Mouse (Mus musculus) adrenal gland, adult (tissue): ENCODE data around the gene Dock9.

Experiments used
- DNase-seq, 2 experiments: peaks; one replicate each; pipeline ENCODE4 v3.0.0; 2022 to 2023; ENCODE audit warnings: low spot score in 1 of 2; ENCODE audit not compliant: inconsistent age in 2 of 2

Gene Dock9

DNA sequence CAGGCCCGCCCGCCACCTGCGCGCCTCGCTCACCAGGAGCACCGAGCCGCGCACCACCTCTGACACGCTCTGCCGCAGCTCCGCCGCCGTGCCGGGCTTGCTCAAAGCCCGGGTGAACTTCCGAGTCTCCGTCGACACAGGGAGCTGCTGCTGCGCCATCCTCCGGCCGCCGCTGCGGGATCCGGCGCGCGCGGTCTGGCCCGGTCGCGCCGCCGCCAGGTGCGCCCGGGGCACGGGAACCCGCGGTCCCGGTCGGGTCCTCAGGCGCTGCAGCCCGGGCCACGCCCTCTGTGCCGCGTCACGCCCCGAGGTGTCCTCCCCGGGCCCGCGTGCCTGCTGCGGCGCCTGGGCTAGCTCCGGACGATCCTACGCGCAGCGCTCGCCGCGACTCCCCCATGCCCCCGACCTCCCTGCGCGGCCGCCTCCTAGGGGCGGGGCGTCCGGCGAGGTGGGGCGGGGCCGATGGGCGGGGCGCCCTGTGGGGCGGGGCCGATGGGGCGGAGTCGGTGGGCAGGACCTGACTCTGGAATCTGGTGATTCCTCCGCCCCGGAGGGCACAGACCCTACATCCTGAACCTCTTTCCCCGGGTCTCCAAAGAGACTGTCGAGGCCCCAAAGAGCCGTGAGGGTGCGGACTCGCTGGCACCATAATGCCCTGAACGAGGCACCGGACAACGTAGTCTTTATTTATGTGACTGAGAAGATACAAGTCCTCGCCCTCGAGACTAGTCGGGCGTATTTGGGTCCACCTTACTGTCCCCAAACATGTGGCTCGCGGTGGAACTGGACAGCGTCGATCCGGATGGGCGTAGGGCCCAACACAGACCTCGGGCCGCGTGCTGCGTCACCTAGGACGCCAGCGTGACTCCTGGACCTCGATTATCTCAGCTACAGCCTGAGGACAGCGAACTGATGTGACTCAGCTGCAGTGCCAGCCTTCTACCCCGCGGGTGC lies at the start of gene Dock9:
TSS of gene Dock9 (minus strand) at position 381 of the 954 bp plus-strand sequence.
- peak; percentile 94 to 98 for DNase-seq

DNA sequence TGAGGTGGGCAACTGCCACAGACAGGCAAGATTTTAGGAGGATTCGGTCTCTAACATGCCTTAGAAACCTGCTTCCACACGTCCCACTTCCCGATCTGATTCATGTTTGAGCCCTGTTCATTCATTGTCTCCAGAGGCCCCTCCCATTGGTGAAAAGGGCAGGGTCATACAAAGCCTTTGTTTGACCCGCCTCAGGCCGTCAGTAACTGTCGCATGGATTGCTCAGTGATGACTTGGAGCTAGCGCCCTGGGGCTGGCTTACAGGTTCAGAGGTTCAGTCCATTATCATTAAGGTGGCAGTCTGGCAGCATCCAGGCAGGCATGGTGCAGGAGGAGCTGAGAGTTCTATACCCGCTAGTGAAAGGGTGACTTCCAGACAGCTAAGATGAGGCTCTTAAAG lies 46.8 kb upstream of the Dock9 start:
- DNase-seq = no peak

DNA sequence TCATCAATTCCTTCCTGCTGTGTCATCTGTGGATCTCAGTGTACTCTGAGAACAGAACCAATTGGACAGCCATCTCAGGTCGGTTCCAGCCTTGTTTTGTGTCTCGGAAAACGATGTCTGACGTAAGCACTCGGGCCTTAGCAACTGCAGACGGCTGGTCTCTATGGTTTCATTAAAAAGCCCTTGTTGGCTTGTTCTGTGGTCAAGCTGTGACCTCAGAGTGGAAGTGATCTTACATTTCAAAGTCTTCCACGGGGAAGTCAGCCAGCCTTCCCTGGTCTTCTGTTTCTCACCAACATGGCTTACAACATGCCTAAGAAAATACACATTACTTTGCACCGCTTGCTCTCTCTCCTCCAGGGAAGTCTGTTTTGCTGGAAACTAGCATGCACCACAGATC lies 42.6 kb upstream of the Dock9 start:
- DNase-seq = no peak

DNA sequence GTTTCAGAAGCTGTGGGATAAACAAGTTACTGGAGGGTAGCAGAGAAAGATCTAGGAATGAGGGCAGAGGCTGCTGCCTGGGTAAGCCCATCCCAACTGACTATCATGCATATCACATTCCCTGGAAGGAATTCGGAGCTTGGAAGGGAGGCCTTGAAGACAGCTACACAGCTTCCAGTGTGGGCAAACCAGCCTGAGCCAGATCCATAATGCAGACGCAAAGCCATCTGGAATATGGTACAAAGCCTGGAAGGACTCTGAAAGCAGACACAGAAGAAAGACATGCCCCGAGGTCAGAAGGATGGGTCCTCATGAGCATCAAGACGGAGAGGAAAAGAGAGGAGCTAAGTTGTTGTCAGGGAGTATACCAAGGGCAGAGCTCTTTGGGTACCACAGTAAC lies 40.5 kb upstream of the Dock9 start:
- DNase-seq = no peak

DNA sequence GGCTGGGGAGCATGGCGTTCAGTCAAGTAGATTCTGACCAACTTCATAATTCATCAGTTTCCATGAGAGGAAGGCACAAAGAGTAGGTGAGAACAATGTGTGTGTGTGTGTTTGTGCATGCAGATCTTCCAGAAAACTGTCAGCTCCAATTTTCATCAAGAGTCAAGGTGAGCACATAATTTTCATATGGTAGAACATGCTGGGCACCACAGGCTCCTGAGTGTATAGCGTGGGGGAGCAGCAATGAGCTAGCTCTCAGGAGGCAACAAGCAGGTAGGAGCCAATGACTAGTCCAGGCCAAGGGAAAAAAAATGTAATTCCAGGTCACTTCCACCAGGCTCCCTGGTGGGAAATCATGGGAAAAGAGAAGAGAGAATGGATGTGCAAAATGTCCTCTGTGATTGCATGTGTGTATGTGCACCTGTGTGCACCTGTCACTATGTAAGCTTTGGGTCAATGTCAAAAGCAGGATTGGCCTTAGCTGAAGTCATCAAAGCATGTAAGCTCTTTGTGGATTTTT lies 35.4 kb upstream of the Dock9 start:
- no peak for DNase-seq

DNA sequence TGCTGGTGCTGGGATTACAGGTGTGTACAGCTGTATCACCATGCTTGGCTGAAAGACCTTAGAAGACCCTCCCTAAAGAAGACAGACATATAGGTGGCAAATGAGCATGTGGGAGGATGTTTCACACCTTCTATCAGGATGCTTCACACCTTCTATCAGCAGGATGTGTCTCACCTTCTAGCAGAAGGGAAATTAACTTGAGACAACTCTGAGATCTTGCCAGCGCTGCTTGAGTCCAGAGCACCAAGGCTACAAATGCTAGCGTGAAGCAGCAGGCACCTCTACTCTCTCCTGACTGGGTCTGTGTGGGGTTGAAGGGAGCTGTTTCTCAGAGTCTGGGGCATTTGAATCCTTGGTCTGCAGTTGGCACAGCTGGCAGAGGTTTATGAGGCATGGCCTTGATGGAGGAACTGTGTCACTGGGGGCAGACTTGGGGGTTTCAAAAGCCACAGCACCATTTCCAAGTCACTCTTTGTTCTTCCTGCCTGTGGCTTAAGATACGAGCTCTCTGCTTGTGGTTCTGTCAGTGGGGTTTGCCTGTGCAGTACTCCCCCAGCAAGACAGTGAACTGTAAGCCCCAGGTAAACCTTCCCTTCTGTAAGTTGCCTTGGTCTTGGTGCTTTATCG lies 32.3 kb upstream of the Dock9 start:
- no peak for DNase-seq

DNA sequence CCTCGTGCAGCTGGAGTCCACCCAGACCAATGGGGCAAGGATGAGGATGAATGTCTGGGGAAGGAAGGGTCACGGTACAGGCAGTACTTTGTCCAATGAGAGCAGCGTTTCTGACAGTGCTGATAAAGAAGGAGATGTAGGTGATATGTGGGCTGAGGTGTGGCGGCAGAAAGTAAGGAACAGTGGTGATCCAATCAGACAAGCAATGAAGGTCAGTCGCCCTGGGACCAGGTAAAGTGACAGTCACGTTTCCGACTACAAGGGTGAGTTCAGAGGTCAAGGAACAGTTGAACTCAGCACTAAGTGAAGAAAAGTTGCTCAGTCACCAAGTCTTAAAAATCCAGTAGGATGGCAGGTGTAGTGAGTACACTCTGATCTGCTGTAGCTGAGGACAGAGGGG lies 29.5 kb upstream of the Dock9 start:
- DNase-seq = no peak

DNA sequence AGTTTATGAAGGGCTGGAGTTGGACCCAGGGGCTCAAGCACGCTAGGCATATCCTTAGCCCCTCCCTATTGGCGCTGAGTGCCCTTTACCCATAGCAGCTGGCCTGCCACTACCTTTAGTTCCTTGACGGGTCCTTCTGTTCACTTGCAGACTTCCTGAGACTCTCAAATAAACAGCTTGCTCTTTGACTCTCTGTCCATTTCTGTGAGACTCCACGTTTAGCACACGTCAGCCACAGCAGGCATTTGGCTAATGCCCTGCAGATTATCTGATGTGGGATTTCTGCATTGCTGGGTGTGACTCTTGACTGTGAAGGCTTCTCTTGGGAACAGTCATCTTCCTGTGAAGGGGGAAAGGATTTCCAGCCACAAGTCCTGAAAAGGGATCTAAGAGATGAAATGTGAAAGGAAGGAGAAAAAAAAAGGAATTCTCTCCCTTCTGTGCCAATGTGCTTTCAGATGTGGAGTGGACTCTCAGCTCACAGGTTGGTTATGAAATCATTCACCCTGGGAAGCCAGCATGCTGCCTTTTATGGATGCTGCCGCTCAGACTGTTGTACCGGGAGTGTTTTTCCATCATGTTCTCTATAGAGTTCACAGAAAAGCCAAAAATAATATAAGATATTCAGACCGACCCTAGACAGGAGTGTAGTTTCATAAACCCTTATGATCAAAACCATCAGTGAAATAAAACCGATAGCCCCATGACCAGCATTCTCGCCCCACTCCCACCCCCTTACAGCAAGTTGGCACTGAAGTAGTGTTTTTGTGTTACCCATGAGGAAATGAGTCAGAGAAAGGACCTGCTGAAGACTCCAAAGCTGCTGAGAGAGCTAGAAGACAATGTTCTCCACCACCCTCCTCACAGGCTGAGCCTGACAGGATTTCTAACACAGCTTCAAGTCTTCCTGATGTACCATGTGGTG lies 28.1 kb upstream of the Dock9 start:
- DNase-seq = no peak

DNA sequence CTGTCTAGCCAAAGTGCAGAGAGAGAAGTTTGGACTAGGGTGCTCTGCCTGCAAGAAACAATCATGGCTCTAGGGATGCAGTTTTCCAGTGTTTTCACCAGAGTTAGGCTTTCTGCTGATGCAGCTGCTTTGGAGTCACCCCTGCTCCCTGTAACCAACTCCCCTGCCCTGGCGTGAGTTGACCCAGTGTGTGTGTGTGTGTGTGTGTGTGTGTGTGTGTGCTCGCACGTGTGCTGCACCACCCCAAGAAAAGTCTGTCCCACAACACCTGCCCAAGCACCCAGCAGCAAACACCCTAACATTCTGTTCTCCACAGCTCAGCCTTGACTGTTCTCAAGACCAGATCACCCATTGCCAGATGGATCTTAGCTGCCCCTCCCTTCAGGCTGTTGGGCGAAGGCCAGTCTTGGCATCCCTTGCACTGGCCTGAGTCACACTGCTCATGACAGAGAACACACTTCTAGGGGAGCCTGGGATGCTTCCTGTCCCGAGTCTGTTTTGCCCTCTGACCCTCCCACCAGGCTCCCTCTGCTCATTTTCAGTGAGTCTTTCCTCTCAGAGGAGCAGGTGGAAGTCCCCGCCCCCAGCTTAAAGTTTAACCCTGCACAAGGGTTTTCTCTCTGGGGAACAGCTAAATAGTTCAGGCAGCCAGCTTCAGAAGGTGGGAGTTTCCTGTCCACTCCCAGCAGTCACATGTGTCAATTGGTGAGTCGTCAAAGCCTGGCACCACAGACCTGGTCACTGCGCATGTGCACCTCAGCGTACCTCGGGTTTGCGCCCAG lies 26.9 kb upstream of the Dock9 start:
- peak; percentile 77 to 81 for DNase-seq

DNA sequence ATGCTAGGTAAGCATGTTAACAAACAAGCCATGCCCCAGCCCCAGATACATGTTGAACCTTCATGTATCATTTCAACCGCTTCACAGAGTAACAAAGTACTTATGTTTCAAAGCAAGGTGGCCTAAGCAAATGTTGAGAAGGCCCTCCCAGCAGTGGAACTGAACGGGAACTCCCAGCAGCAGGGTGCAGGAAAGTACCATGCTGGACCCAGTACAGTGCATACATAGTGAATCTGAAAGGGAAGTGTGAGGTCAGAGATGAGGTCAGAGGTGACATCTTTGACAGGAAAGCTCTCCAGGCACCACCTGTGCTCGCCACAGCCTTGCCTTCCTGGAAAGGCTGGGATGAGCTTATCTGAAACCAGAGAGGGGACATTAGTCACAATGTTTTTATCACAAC lies 25.4 kb upstream of the Dock9 start:
- DNase-seq = peak in 1 of 2 experiments; percentile 40

DNA sequence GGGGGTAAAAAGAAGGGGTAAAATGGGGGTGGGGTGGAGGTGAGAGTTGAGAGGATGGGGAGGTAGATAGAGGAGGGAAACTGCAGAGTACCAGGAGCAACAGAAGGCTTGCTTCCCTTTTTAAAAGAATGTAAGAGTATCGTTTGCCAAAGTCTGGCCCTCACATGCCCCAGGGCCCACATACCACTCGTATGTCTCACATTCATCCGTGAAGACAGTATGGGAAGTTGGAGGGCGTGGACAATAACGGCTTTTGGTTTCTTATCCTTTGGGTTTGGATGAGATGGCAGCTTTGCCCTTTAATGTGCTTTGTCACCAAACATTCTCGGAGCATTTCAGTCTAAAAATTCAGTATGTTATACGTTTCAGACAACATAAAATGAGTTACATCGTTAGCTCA lies 24.9 kb upstream of the Dock9 start:
- DNase-seq = no peak

DNA sequence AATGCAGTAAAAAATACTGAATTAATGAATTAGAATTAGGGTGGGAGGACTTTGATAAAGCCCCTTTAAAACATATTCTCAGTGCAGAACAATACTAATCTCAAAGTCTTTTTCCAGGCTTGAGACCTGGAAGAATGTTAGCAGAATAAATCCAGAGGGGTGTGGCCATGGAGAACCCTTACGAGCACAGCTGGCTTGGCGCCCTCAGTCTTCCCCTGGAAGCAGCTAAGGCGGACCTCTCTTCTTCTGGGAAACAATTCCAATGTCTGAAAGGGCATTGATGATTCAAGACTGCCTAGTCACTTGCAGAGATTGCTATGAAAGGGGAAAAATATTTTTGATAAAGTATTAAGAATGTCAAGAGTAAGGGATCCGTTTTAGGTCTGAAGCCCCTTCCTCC lies 9.2 kb upstream of the Dock9 start:
- DNase-seq = no peak

DNA sequence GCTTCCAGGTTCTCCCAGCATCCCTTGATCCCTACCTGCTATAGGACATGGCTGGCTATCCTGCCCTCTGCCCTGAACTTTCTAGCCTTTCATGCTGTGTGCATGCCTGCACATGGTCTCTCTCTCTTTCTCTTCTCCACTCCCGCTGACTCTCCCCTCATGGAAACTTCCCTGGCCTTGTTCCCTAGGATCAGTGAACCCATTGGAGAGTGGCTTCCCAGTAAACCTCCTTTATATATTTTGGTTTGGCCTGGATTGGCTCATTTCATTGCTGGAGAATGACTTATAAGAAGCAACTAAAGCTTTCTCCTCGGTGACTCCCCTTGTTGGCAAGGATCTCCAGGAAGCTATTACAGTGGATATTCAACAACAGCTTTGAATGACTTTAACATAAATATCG lies 8.7 kb upstream of the Dock9 start:
- DNase-seq = no peak

DNA sequence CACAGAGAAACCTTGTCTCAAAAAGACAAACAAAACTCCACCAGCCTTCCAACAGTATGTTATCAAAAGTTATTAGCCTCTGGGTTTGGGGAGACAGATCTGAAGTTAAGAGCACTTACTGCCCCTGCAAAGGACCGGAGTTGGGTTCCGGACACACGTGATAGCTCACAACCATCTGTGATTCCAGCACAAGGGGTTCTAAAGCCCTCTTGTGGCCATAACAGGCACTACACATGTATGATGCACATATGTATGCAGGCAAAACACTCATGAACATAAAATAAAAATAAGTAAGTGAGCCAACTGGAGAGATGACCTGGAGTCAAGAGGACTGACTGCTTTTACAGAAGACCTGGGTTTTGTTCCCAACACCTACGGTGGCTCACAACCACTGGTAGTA lies 6.8 kb upstream of the Dock9 start:
- peak in 1 of 2 experiments; percentile 51 for DNase-seq

DNA sequence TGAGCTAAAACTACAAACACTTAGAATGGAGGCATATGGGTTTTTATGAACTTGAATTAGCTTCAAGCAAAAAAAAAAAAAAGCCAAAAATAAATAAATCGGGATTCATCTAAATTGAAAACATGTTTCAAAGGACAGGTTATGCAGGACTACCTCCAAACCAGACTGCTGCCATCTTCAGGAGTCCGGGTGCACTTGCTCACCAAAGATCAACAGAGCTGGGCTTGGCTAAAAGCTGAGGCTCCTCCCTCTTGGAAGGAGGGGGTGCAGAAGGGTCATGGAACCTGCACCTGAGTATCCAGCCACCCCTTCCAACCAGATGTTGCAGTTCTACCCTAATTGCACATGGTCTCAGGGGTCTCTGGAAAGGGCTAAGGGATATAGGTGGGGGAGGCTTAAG lies 3.3 kb upstream of the Dock9 start:
- peak; percentile 31 to 55 for DNase-seq

DNA sequence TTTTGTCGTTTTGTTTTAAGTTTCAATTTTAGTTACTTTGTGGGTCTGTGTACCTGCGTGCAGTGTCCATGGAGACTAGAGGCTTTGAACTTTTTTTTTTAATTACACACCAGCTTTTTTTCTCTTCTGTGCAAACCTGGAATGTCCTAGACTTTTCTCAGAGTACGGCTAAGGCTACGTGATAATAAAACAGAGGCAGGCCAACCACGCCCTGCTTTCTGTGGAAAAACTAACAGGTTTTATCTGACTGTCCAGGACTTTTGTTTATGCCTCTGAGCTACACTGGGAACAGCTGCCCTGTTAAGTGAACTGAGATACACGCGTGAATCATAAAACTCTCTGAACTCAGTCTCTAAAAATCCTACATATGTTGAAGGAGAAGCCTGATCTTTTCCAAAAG lies 1.5 kb upstream of the Dock9 start:
- DNase-seq = no peak

DNA sequence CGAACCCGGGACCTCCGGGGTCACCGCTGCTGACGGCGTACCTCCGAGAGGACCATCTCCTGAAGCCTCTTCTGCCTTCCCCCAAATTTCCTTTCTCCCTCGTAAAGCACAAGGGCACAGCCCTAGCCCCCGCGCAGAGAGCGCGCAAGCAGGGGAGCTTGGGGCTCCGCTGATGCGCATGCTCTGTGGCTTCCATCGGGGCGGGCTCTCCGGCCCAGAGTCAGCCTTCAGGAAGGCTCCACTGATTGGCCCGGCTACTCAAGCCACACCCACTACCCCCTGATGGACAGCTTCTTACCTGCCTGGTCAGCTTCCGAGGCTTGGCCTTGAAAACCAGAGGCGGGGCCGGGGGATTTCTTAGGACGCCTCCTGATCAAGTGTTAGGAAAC lies 768 bp upstream of the Dock9 start:
- DNase-seq = peak; percentile 94 to 98

DNA sequence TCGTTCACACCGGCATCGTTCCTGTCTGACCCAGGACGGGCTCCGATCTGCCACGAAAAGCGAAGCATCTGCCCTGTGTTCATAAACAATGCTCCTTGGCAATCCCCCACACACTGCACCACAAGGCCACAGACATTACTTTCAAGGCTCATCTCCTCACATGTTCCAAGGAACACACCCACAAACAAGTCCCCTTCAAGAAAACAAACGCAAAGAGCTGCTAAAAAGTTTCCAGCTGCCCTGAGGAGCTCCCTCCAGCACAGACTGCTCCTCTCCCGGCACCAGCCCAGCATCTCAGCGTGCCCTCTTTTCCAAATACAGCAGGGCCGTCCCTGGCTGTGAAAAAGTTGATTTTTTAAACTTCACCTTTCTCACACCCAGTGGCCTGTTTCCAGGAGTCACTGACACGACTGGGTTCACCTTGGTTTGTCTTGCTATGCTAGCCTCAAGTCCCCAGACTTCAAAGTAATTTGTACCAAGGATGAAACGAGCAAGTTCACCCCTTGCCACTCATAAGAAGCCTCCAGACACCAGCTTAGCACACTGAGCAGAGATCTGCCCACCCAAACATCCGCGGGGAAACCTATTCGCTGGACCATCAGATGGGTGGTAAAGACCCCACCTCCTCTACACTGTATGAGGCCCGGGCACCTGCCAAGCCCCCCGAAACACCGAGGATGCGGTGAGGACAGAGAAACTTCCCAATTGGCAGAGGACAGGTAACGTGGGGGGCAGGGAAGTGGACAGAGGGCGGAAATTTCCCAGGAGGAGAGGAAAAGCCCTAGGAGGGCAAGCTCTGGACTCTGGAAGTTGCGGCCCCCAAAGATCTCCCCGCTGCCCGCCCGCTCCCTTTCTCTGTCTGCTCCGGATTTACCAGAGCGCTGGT lies 823 bp downstream of the Dock9 start:
- peak; percentile 15 to 70 for DNase-seq

DNA sequence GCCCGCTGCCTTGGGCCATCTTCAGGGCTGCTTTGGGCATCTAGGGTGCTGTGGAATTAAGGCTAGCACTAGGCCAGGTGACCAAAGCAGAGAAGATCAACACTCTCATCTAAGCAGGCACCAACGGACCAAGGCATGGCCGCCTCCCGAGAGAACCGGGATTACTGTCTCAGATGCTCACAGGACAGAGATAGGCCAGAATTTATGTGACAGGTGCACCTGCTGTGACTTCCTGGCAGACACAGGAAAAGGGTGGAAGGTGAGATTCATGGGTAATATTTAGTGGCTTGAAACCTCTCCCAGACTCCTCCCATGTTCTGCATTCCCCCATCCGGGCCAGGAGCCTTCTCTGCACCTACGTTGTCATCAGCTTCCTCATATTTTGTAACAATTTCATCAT lies 2.1 kb downstream of the Dock9 start:
- no peak for DNase-seq
